Mouse (Mus musculus) lung, embryonic 15.5 days (tissue): Measurements from ENCODE around the gene Rft1. TPM values are rescaled to one million over a fixed set of nuclear protein-coding genes. Genes with fewer than 3 reads are reported as not detected.

Experiments
- polyA plus RNA-seq: library from polyadenylated mRNA; unstranded; fragments of >200 nt; fragmentation: Nextera tagmentation; extraction: Ambion mirVana; gene quantifications from 2 replicates; pipeline ENCODE4 v1.2.1, GENCODE M21; 2015

The Rft1 gene
- polyA plus RNA-seq, 1 experiment from 2014 or later: 17.8 TPM

Other genes starting within 250 kb of the Rft1 start
- 24.6 and 26.7 TPM in 2 replicates for gene Dcp1a, start 174.8 kb upstream of the Rft1 start, polyA plus RNA-seq
- 7.1 and 8.9 TPM in 2 replicates for gene Cacna1d, start 162.9 kb upstream of the Rft1 start, polyA plus RNA-seq
- 281 and 289 TPM in 2 replicates for gene Tkt, start 106.0 kb upstream of the Rft1 start, polyA plus RNA-seq
- 57.9 and 61.7 TPM in 2 replicates for gene Prkcd, start 28.1 kb upstream of the Rft1 start, polyA plus RNA-seq
- gene Sfmbt1, start 60.5 kb downstream of the Rft1 start, polyA plus RNA-seq: 11.7 and 12.7 TPM in 2 replicates
- gene Tmem110, start 171.2 kb downstream of the Rft1 start, polyA plus RNA-seq: 29.9 and 30.0 TPM in 2 replicates
- 8.0 and 9.3 TPM in 2 replicates for gene Mustn1, start 224.8 kb downstream of the Rft1 start, polyA plus RNA-seq
- 0.16 and 0.70 TPM in 2 replicates for gene Itih4, start 232.1 kb downstream of the Rft1 start, polyA plus RNA-seq